Mouse (Mus musculus) E14TG2a.4 (cell line): Measurements from ENCODE around the gene Oxgr1.

Source experiments
- CTCF ChIP-seq: conservative IDR thresholded peaks from 2 replicates; pipeline ENCODE4 v1.5.1; 2014; ENCODE audit warnings: low read length
- NANOG ChIP-seq: IDR thresholded peaks from 2 replicates; pipeline ENCODE4 v1.6.1; 2014; ENCODE audit warnings: borderline replicate concordance, low read length, mixed read lengths
- POU5F1 ChIP-seq: IDR thresholded peaks from 2 replicates; pipeline ENCODE4 v1.6.1; 2014; ENCODE audit warnings: low read length, borderline replicate concordance

- TF ChIP-seq CTCF (no peak), POU5F1 (no peak), NANOG (no peak)
Observed at GRCm38 (mm10) chr14:119986778-119987177, 55.5 kb downstream of the Oxgr1 start.
